Mouse (Mus musculus): Measurements from ENCODE around the gene Fyco1.

- TF ChIP-seq POLR2A (IDR thresholded peaks at IDR 0.05; ENCODE audit: insufficient read depth, low read depth, low read length) (no peak), EP300 (IDR thresholded peaks at IDR 0.05; ENCODE audit: insufficient read depth, low read depth, low read length) (no peak), CTCF (IDR thresholded peaks at IDR 0.05) (no peak)
These were observed 82.2 kb downstream of the Fyco1 start for GRCm38 (mm10) chr9:123769532-123769931.

Measured in heart, adult 2 months (tissue).